Mouse (Mus musculus): Measurements from ENCODE around the gene Nfix.

The Nfix gene

GRCm38 (mm10) chr8:84798446-84799135 is 1.6 kb downstream of the Nfix start:
- in situ Hi-C loops (cut with MboI; ENCODE audit: low sequenced_read_pairs): no loop called here

- in situ Hi-C loops (cut with MboI; ENCODE audit: low sequenced_read_pairs): no loop called here
Measured at GRCm38 (mm10) chr8:84797971-84798370, 2.2 kb downstream of the Nfix start.

- in situ Hi-C loops (cut with MboI; ENCODE audit: low sequenced_read_pairs): no loop called here
Measured at GRCm38 (mm10) chr8:84797256-84797797, 2.8 kb downstream of the Nfix start.

- in situ Hi-C loops (cut with MboI; ENCODE audit: low sequenced_read_pairs): no loop called here
Measured at GRCm38 (mm10) chr8:84794486-84794885, 5.7 kb downstream of the Nfix start.

- in situ Hi-C loops (cut with MboI; ENCODE audit: low sequenced_read_pairs): no loop called here
Measured at GRCm38 (mm10) chr8:84793791-84794485, 6.2 kb downstream of the Nfix start.

GRCm38 (mm10) chr8:84793134-84793533 is 7.0 kb downstream of the Nfix start:
- in situ Hi-C loops (cut with MboI; ENCODE audit: low sequenced_read_pairs): no loop called here

GRCm38 (mm10) chr8:84792429-84792947 is 7.7 kb downstream of the Nfix start:
- in situ Hi-C loops (cut with MboI; ENCODE audit: low sequenced_read_pairs): no loop called here

- in situ Hi-C loops (cut with MboI; ENCODE audit: low sequenced_read_pairs): no loop called here
Measured at GRCm38 (mm10) chr8:84790537-84790936, 9.6 kb downstream of the Nfix start.

- in situ Hi-C loops (cut with MboI; ENCODE audit: low sequenced_read_pairs): no loop called here
Measured at GRCm38 (mm10) chr8:84789855-84790486, 10.2 kb downstream of the Nfix start.

- in situ Hi-C loops (cut with MboI; ENCODE audit: low sequenced_read_pairs): no loop called here
Measured at GRCm38 (mm10) chr8:84789345-84789744, 10.8 kb downstream of the Nfix start.

GRCm38 (mm10) chr8:84788896-84789295 is 11.2 kb downstream of the Nfix start:
- in situ Hi-C loops (cut with MboI; ENCODE audit: low sequenced_read_pairs): no loop called here

GRCm38 (mm10) chr8:84787523-84788302 is 12.4 kb downstream of the Nfix start:
- in situ Hi-C loops (cut with MboI; ENCODE audit: low sequenced_read_pairs): no loop called here

- in situ Hi-C loops (cut with MboI; ENCODE audit: low sequenced_read_pairs): no loop called here
Measured at GRCm38 (mm10) chr8:84786801-84787467, 13.2 kb downstream of the Nfix start.

GRCm38 (mm10) chr8:84785756-84786677 is 14.1 kb downstream of the Nfix start:
- in situ Hi-C loops (cut with MboI; ENCODE audit: low sequenced_read_pairs): no loop called here

GRCm38 (mm10) chr8:84785506-84785755 is 14.7 kb downstream of the Nfix start:
- in situ Hi-C loops (cut with MboI; ENCODE audit: low sequenced_read_pairs): no loop called here

GRCm38 (mm10) chr8:84784681-84785505 is 15.3 kb downstream of the Nfix start:
- in situ Hi-C loops (cut with MboI; ENCODE audit: low sequenced_read_pairs): no loop called here

GRCm38 (mm10) chr8:84783919-84784581 is 16.1 kb downstream of the Nfix start:
- in situ Hi-C loops (cut with MboI; ENCODE audit: low sequenced_read_pairs): no loop called here

Data from CH12F3 (cell line).